Mouse (Mus musculus): ENCODE measurements around the gene Mvk. TPM values are rescaled to one million over a fixed set of nuclear protein-coding genes. Genes with fewer than 3 reads are reported as not detected.

Mvk gene
- polyA plus RNA-seq, 1 experiment from 2014 or later: 53.0 TPM

DNA sequence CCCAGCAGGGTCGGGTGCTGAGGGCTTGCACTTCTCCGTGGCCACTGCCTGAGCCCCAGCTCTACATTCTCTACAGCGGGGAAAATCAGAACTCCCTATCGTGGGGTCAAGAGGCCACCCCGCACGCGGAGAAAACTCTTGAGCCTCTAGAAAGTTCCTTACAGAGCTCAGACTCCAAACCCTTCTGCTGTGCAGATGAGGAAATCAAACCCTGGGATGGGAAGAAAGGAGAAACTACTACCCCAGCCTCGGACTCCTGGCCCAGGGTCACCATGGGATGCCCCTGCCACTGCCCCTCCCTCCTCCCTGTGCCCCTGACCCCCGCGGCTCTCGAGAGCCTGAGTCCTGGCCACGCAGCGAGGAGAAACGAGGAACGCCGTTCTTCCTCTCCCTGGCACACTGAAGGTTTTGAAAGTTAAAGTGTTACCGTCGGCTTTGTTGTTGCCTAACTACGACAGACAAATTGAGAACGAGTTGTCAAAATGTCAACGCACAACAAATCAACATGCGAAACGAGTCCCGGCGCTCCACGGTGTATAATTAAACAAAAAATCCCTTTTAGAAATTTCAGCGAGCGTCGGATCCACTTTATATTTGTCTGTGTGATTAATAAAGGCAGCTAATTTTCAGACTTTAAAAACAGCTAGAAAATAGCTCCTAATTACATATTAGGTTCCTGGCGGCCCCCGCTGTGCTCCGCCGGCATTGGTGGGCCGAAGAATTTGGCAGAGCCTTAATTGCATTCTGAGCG, 30.8 kb downstream of the Mvk start:
- 52% methylated on average over 35 of the region's 35 CpGs for WGBS
- H3K27me3 ChIP-seq (ENCODE audit: control insufficient read depth, insufficient read depth, low read length): no peaks in the 10 kb centered on the region
- H3K4me1 ChIP-seq (ENCODE audit: control insufficient read depth, insufficient read depth, low read length): no peaks in the 10 kb centered on the region
- DNase-seq (ENCODE audit: low spot score) (no peak), ATAC-seq (replicated peaks; ENCODE audit: insufficient number of reproducible peaks, low FRiP score, low TSS enrichment, low read depth) (no peak)
- H3K4me2 ChIP-seq (ENCODE audit: low read depth, low read length): no peak overlapping the region
- H3K27ac ChIP-seq (replicated peaks; ENCODE audit: low read depth, low read length): no peak overlapping the region
- H3K9me3 ChIP-seq (replicated peaks; ENCODE audit: control insufficient read depth, low read length): no peaks in the 10 kb centered on the region
- H3K36me3 ChIP-seq (replicated peaks; ENCODE audit: control insufficient read depth, insufficient read depth, low read depth, low read length): no peaks in the 10 kb centered on the region
- H3K4me3 ChIP-seq (ENCODE audit: low read depth, low read length): no peak overlapping the region
- H3K9ac ChIP-seq (replicated peaks; ENCODE audit: low read length): no peak overlapping the region

DNA sequence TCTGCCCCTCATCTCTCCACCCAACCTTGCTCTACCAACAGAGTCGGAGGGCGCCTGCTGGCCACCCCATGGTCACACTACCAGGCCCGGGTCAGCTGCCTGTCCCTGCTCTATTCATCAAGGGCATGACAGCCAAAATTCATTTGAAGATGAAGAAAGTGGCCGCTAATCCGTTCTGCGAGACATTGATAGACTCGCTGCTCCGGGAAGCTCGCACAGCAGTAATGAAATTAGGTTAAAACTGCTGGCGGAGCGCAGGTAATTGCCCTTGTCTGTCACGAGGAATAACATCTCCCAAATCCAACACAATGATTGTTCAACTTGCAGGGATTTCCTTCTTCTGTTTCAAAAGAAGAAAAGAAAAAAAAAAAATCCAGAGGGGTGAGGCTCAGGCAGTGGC, 34.2 kb downstream of the Mvk start:
- Histone ChIP-seq H3K9me3 (replicated peaks; ENCODE audit: control insufficient read depth, low read length) (no peaks in the 10 kb centered on the region), H3K27me3 (ENCODE audit: control insufficient read depth, insufficient read depth, low read length) (no peaks in the 10 kb centered on the region), H3K27ac (replicated peaks; ENCODE audit: low read depth, low read length) (no peak overlapping the region), H3K9ac (replicated peaks; ENCODE audit: low read length) (no peak overlapping the region), H3K36me3 (replicated peaks; ENCODE audit: control insufficient read depth, insufficient read depth, low read depth, low read length) (no peaks in the 10 kb centered on the region), H3K4me3 (ENCODE audit: low read depth, low read length) (no peak overlapping the region), H3K4me1 (ENCODE audit: control insufficient read depth, insufficient read depth, low read length) (no peaks in the 10 kb centered on the region), H3K4me2 (ENCODE audit: low read depth, low read length) (no peak overlapping the region)
- ATAC-seq (replicated peaks; ENCODE audit: insufficient number of reproducible peaks, low FRiP score, low TSS enrichment, low read depth): no peak
- WGBS: 78% methylated on average over 12 of the region's 12 CpGs
- DNase-seq (ENCODE audit: low spot score): no peak

DNA sequence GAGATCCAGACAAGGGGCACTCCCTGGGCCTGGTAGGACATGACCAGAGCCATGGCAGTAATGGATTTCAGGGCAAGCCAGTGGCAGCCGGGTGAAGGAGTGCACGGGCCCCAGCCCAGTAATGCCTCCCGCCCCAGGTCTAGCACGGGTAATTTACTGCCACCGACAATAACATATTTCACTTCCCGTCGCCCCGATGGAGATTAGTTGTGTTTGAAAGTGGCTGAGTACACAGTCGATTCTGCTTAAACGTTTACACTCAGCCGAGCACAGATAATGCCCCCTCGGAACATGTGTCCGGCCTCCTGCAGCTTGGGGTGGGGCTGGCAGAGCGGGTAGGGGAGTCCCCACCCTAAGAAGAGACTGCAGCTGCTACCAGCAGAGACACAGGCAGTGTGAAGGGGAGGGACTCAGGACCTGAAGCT, 38.5 kb downstream of the Mvk start:
- H3K4me3 ChIP-seq (ENCODE audit: low read depth, low read length): no peak overlapping the region
- ATAC-seq (replicated peaks; ENCODE audit: insufficient number of reproducible peaks, low FRiP score, low TSS enrichment, low read depth) (no peak), DNase-seq (ENCODE audit: low spot score) (no peak)
- H3K27ac ChIP-seq (replicated peaks; ENCODE audit: low read depth, low read length): no peak overlapping the region
- no peak overlapping the region for H3K9ac ChIP-seq (replicated peaks; ENCODE audit: low read length)
- no peaks in the 10 kb centered on the region for H3K27me3 ChIP-seq (ENCODE audit: control insufficient read depth, insufficient read depth, low read length)
- H3K9me3 ChIP-seq (replicated peaks; ENCODE audit: control insufficient read depth, low read length): no peaks in the 10 kb centered on the region
- H3K36me3 ChIP-seq (replicated peaks; ENCODE audit: control insufficient read depth, insufficient read depth, low read depth, low read length): no peaks in the 10 kb centered on the region
- no peak overlapping the region for H3K4me2 ChIP-seq (ENCODE audit: low read depth, low read length)
- no peaks in the 10 kb centered on the region for H3K4me1 ChIP-seq (ENCODE audit: control insufficient read depth, insufficient read depth, low read length)
- WGBS: 23% methylated on average over 14 of the region's 14 CpGs

DNA sequence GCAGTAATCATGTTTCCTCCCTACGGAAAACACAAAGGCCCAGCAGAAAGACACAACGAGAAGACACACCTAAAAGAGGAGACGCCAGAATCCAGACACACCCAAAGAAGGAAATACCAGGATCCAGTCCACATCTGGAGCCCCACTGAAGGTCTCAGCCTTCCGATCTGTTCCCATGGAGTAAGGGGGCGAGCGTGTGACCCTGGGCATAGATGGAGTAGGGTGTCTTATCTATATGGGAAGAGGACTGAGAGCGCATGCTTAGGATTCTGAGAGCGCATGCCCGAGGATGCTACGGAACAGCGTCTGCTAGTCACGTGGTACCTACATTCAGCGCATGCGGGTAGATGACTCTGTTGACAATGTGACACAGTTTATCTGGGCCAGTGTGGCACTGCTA, 41.6 kb downstream of the Mvk start:
- no peak for DNase-seq (ENCODE audit: low spot score)

DNA sequence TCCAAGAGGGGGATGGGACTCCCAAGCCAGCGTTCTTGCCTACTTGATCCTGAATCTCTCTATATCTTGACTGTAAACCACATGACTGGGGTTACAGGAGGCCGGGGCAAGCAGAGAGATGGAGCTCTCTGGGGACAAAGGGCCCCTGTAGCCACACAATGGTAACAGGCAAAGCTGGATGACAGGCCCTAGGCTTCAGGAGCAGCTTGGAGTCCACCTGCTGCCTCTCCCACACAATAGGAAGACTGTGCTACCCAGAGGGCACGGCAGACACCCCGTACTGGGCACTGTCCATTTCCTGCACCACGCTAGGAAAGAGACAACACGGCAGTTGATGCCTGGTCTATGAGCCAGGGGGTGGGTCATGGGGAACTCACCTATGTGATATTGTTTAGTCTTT, 45.5 kb downstream of the Mvk start:
- no peak for ATAC-seq (replicated peaks; ENCODE audit: insufficient number of reproducible peaks, low FRiP score, low TSS enrichment, low read depth)
- DNase-seq (ENCODE audit: low spot score): no peak
- no peak overlapping the region for H3K4me3 ChIP-seq (ENCODE audit: low read depth, low read length)
- no peaks in the 10 kb centered on the region for H3K9me3 ChIP-seq (replicated peaks; ENCODE audit: control insufficient read depth, low read length)
- no peaks in the 10 kb centered on the region for H3K36me3 ChIP-seq (replicated peaks; ENCODE audit: control insufficient read depth, insufficient read depth, low read depth, low read length)
- no peak overlapping the region for H3K9ac ChIP-seq (replicated peaks; ENCODE audit: low read length)
- WGBS: 79% methylated on average over 6 of the region's 6 CpGs
- H3K4me2 ChIP-seq (ENCODE audit: low read depth, low read length): no peak overlapping the region
- no peak overlapping the region for H3K27ac ChIP-seq (replicated peaks; ENCODE audit: low read depth, low read length)
- no peaks in the 10 kb centered on the region for H3K4me1 ChIP-seq (ENCODE audit: control insufficient read depth, insufficient read depth, low read length)
- no peaks in the 10 kb centered on the region for H3K27me3 ChIP-seq (ENCODE audit: control insufficient read depth, insufficient read depth, low read length)

More for the DNA sequence above, 41.6 kb downstream of the Mvk start:
- no peak overlapping the region for H3K9ac ChIP-seq (replicated peaks; ENCODE audit: low read length)
- H3K9me3 ChIP-seq (replicated peaks; ENCODE audit: control insufficient read depth, low read length): no peaks in the 10 kb centered on the region
- no peak overlapping the region for H3K4me2 ChIP-seq (ENCODE audit: low read depth, low read length)
- H3K36me3 ChIP-seq (replicated peaks; ENCODE audit: control insufficient read depth, insufficient read depth, low read depth, low read length): no peaks in the 10 kb centered on the region
- no peak overlapping the region for H3K27ac ChIP-seq (replicated peaks; ENCODE audit: low read depth, low read length)
- WGBS: 89% methylated on average over 14 of the region's 14 CpGs
- H3K27me3 ChIP-seq (ENCODE audit: control insufficient read depth, insufficient read depth, low read length): no peaks in the 10 kb centered on the region
- no peaks in the 10 kb centered on the region for H3K4me1 ChIP-seq (ENCODE audit: control insufficient read depth, insufficient read depth, low read length)
- no peak for ATAC-seq (replicated peaks; ENCODE audit: insufficient number of reproducible peaks, low FRiP score, low TSS enrichment, low read depth)
- no peak overlapping the region for H3K4me3 ChIP-seq (ENCODE audit: low read depth, low read length)

DNA sequence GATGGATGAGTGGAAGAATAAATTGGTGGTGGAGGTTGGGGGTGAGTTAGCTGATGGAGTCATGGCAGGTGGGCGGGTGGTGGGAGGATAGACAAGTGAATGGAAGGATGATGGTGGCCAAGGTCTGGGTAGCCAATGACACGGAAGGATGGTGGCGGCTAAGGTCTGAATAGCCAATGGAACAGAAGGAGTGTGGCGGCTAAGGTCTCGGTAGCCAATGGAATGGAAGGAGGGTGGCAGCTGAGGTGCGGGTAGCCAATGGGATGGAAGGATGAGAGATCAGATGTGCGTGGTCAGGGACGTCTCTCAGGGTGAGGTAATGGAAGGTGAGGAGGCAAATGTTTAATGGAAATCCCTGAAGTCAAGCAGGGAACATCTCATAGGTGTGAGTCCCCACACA, 46.2 kb downstream of the Mvk start:
- H3K9ac ChIP-seq (replicated peaks; ENCODE audit: low read length): no peak overlapping the region
- WGBS: 92% methylated on average over 8 of the region's 8 CpGs
- DNase-seq (ENCODE audit: low spot score): no peak
- H3K36me3 ChIP-seq (replicated peaks; ENCODE audit: control insufficient read depth, insufficient read depth, low read depth, low read length): no peaks in the 10 kb centered on the region
- no peak for ATAC-seq (replicated peaks; ENCODE audit: insufficient number of reproducible peaks, low FRiP score, low TSS enrichment, low read depth)
- H3K4me1 ChIP-seq (ENCODE audit: control insufficient read depth, insufficient read depth, low read length): no peaks in the 10 kb centered on the region
- H3K9me3 ChIP-seq (replicated peaks; ENCODE audit: control insufficient read depth, low read length): no peaks in the 10 kb centered on the region
- no peak overlapping the region for H3K4me2 ChIP-seq (ENCODE audit: low read depth, low read length)
- no peak overlapping the region for H3K4me3 ChIP-seq (ENCODE audit: low read depth, low read length)
- no peak overlapping the region for H3K27ac ChIP-seq (replicated peaks; ENCODE audit: low read depth, low read length)
- H3K27me3 ChIP-seq (ENCODE audit: control insufficient read depth, insufficient read depth, low read length): no peaks in the 10 kb centered on the region

DNA sequence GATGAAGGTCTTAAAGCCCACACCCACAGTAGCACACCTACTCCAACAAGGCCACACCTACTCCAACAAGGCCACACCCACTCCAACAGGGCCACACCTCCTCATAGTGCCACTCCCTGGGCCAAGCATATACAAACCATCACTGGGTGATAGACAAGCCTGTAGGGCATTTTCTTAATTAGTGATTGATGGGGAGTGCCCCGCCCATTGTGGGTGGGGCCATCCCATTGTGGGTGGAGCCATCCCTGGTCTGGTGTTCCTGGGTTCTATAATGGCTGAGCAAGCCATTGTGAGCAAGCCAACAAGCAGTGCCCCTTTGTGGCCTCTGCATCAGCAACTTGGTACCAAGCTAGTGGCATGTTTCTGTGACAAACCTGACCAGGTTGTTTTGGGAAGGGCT, 50.7 kb downstream of the Mvk start:
- no peak overlapping the region for H3K9ac ChIP-seq (replicated peaks; ENCODE audit: low read length)
- H3K36me3 ChIP-seq (replicated peaks; ENCODE audit: control insufficient read depth, insufficient read depth, low read depth, low read length): no peaks in the 10 kb centered on the region
- H3K4me1 ChIP-seq (ENCODE audit: control insufficient read depth, insufficient read depth, low read length): no peaks in the 10 kb centered on the region
- H3K27ac ChIP-seq (replicated peaks; ENCODE audit: low read depth, low read length): no peak overlapping the region
- no peak overlapping the region for H3K4me3 ChIP-seq (ENCODE audit: low read depth, low read length)
- DNase-seq (ENCODE audit: low spot score) (no peak), ATAC-seq (replicated peaks; ENCODE audit: insufficient number of reproducible peaks, low FRiP score, low TSS enrichment, low read depth) (no peak)
- no peaks in the 10 kb centered on the region for H3K27me3 ChIP-seq (ENCODE audit: control insufficient read depth, insufficient read depth, low read length)
- no peaks in the 10 kb centered on the region for H3K9me3 ChIP-seq (replicated peaks; ENCODE audit: control insufficient read depth, low read length)
- H3K4me2 ChIP-seq (ENCODE audit: low read depth, low read length): no peak overlapping the region
- WGBS: 33% methylated on average over 1 of the region's 1 CpGs

DNA sequence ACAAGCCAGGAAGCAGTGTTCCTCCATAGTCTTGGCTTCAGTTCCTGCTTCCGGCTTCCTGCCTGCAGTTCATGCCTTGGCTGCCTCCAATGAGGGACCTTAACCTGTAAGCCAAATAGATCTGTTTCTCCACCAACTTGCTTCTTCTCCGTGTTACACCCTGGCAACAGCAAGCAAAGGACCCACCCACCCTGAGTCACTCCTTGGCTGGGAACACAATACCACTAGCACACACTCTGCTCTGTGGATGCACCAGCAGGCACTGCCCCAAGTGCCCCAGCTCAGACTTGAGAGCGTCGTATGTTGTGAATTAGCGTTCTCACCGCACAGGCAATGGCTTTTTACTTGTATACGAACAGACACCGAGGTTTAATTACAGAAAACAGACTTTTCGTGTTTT, 57.2 kb downstream of the Mvk start:
- no peak overlapping the region for H3K27ac ChIP-seq (replicated peaks; ENCODE audit: low read depth, low read length)
- no peak overlapping the region for H3K4me2 ChIP-seq (ENCODE audit: low read depth, low read length)
- DNase-seq (ENCODE audit: low spot score) (peak; percentile 33), ATAC-seq (replicated peaks; ENCODE audit: insufficient number of reproducible peaks, low FRiP score, low TSS enrichment, low read depth) (no peak)
- H3K9ac ChIP-seq (replicated peaks; ENCODE audit: low read length): no peak overlapping the region
- no peaks in the 10 kb centered on the region for H3K27me3 ChIP-seq (ENCODE audit: control insufficient read depth, insufficient read depth, low read length)
- no peaks in the 10 kb centered on the region for H3K36me3 ChIP-seq (replicated peaks; ENCODE audit: control insufficient read depth, insufficient read depth, low read depth, low read length)
- H3K4me3 ChIP-seq (ENCODE audit: low read depth, low read length): no peak overlapping the region
- H3K9me3 ChIP-seq (replicated peaks; ENCODE audit: control insufficient read depth, low read length): no peaks in the 10 kb centered on the region
- 60% methylated on average over 9 of the region's 9 CpGs for WGBS
- no peaks in the 10 kb centered on the region for H3K4me1 ChIP-seq (ENCODE audit: control insufficient read depth, insufficient read depth, low read length)

Data from embryonic facial prominence, embryonic 11.5 days (tissue).